10 mouse cellular contexts compared by ENCODE assay signal in genomic region chrX:73467446-73468241, GRCm38 (mm10). TPM values are rescaled to one million over a fixed set of nuclear protein-coding genes. Genes with fewer than 3 reads are reported as not detected.
A peak's percentile ranks its signal among the peaks of the same experiment; 100 is the strongest.
DNase-seq lines count a peak whose midpoint lies in the region; ATAC-seq and TF ChIP-seq lines count a peak whose summit lies in the region.
"Had no signal": no experiment of that assay in that cellular context is flagged by ENCODE, and none has a peak within 500 bp of the region (broad histone marks: within the 10 kb centered on the region; RNA-seq: fewer than 3 reads in every experiment).

No protein-coding gene starts in this region.

- peak; percentile 38; the same call in 1 of the 2 replicates for ATAC-seq in forebrain, postnatal 0 days
- no peak for ATAC-seq in forebrain, embryonic 14.5 days
- 0 out of 2 replicates have a peak, but pooled peaks have one; percentile 38 for ATAC-seq in intestine, embryonic 16.5 days

- H3K4me2 ChIP-seq in forebrain, postnatal 0 days (ENCODE audit: low read depth): no peak overlapping the region
- H3K4me2 ChIP-seq in forebrain, embryonic 14.5 days (ENCODE audit: low read length): no peak overlapping the region
- no peak overlapping the region for H3K4me2 ChIP-seq in intestine, embryonic 16.5 days (ENCODE audit: low read depth, low read length)

- no peaks in the 10 kb centered on the region for H3K36me3 ChIP-seq in forebrain, postnatal 0 days (ENCODE audit: insufficient read depth)
- H3K36me3 ChIP-seq in forebrain, embryonic 14.5 days (ENCODE audit: control insufficient read depth, insufficient read depth, low read length): no peaks in the 10 kb centered on the region
- no peaks in the 10 kb centered on the region for H3K36me3 ChIP-seq in testis, adult 2 months (ENCODE audit: control insufficient read depth, insufficient read depth, low read length)
- no peaks in the 10 kb centered on the region for H3K36me3 ChIP-seq in intestine, embryonic 16.5 days (ENCODE audit: control insufficient read depth, insufficient read depth, low read length)

- TF ChIP-seq CTCF in forebrain, postnatal 0 days (IDR thresholded peaks at IDR 0.05; ENCODE audit: low read depth): no peak
- TF ChIP-seq CTCF in testis, adult 2 months (IDR thresholded peaks at IDR 0.05; ENCODE audit: control insufficient read depth, insufficient read depth, insufficient replicate concordance, low read depth, low read length): no peak

- no peak overlapping the region for H3K4me3 ChIP-seq in forebrain, postnatal 0 days (ENCODE audit: low read depth, low read length)
- H3K4me3 ChIP-seq in forebrain, embryonic 14.5 days (ENCODE audit: low read depth, low read length): no peak overlapping the region
- H3K4me3 ChIP-seq in testis, adult 2 months (ENCODE audit: control insufficient read depth, low read depth, low read length): no peak overlapping the region
- H3K4me3 ChIP-seq in intestine, embryonic 16.5 days (ENCODE audit: low read length): no peak overlapping the region

- H3K27me3 ChIP-seq in forebrain, postnatal 0 days (ENCODE audit: insufficient read depth, low read length): no peaks in the 10 kb centered on the region
- H3K27me3 ChIP-seq in forebrain, embryonic 14.5 days (replicated peaks; ENCODE audit: control insufficient read depth, insufficient read depth, low read length): no peaks in the 10 kb centered on the region
- H3K27me3 ChIP-seq in testis, adult 2 months (ENCODE audit: control insufficient read depth, insufficient read depth, low read length): no peaks in the 10 kb centered on the region
- H3K27me3 ChIP-seq in intestine, embryonic 16.5 days (replicated peaks; ENCODE audit: control insufficient read depth, insufficient read depth, low read length): no peaks in the 10 kb centered on the region; the same call in 1 of the 2 replicates

- no peak for TF ChIP-seq POLR2A in testis, adult 2 months (IDR thresholded peaks at IDR 0.05; ENCODE audit: control insufficient read depth, low read depth, low read length)

- H3K9ac ChIP-seq in forebrain, postnatal 0 days: no peak overlapping the region
- no peak overlapping the region for H3K9ac ChIP-seq in forebrain, embryonic 14.5 days (ENCODE audit: low read length)
- no peak overlapping the region for H3K9ac ChIP-seq in intestine, embryonic 16.5 days (ENCODE audit: low read depth, low read length)

- no peak overlapping the region for H3K27ac ChIP-seq in forebrain, postnatal 0 days (ENCODE audit: low read depth, low read length)
- H3K27ac ChIP-seq in forebrain, embryonic 14.5 days (ENCODE audit: low read depth, low read length): no peak overlapping the region
- H3K27ac ChIP-seq in testis, adult 2 months (ENCODE audit: control insufficient read depth, insufficient read depth, low read depth, low read length): 0 out of 2 replicates have a peak overlapping the region, but pooled peaks have one; percentile 36
- peak overlapping the region; percentile 66 for H3K27ac ChIP-seq in intestine, embryonic 16.5 days (ENCODE audit: low read length)

- WGBS in forebrain, postnatal 0 days: 48% methylated on average over 5 of the region's 5 CpGs
- WGBS in forebrain, embryonic 14.5 days: 72% methylated on average over 5 of the region's 5 CpGs
- WGBS in intestine, embryonic 16.5 days: 54% methylated on average over 5 of the region's 5 CpGs

- H3K4me1 ChIP-seq in forebrain, postnatal 0 days (ENCODE audit: insufficient read depth): no peaks in the 10 kb centered on the region
- H3K4me1 ChIP-seq in forebrain, embryonic 14.5 days (ENCODE audit: control insufficient read depth, insufficient read depth, low read length): no peaks in the 10 kb centered on the region
- no peaks in the 10 kb centered on the region; the same call in none of the 2 replicates for H3K4me1 ChIP-seq in testis, adult 2 months (ENCODE audit: control insufficient read depth, insufficient read depth, low read length)
- H3K4me1 ChIP-seq in intestine, embryonic 16.5 days (ENCODE audit: control insufficient read depth, insufficient read depth, low read length): no peaks in the 10 kb centered on the region

- peak; percentile 20 for DNase-seq in forebrain, postnatal 0 days
- no peak for DNase-seq in forebrain, embryonic 14.5 days (ENCODE audit: low spot score)
- DNase-seq in testis, postnatal 10 days (ENCODE audit: low spot score): no peak
- no peak for DNase-seq in adrenal gland, postnatal 4 days (ENCODE audit: low spot score in 2 of 2)
- DNase-seq in left cerebral cortex, adult 11 months (ENCODE audit: low spot score): no peak
- DNase-seq in layer of hippocampus, adult 18-20 months (ENCODE audit: low spot score in 2 of 2): no peak

- H3K9me3 ChIP-seq in forebrain, postnatal 0 days (ENCODE audit: low read length): no peaks in the 10 kb centered on the region
- H3K9me3 ChIP-seq in forebrain, embryonic 14.5 days (replicated peaks; ENCODE audit: control insufficient read depth, low read length): no peaks in the 10 kb centered on the region
- no peaks in the 10 kb centered on the region for H3K9me3 ChIP-seq in intestine, embryonic 16.5 days (ENCODE audit: control insufficient read depth, low read length)

RNA-seq across cellular contexts. Expression of gene Haus7, which starts 8.8 kb away (rescaled TPM):
- 25.3 and 33.2 TPM in 2 replicates for total RNA-seq in forebrain, postnatal 0 days (2014; rRNA removed)
- polyA plus RNA-seq in forebrain, postnatal 0 days (2015; fragmentation: Nextera tagmentation; extraction: Ambion mirVana): 50.3 and 60.8 TPM in 2 replicates
- 64.2 TPM in 2 replicates for polyA plus RNA-seq in forebrain, embryonic 14.5 days (2014; fragmentation: Nextera tagmentation; extraction: Ambion mirVana)
- polyA plus RNA-seq in testis, adult 2 months (2012; rRNA removed): 26.9 and 34.0 TPM in 2 replicates
- 47.5 and 60.3 TPM in 2 replicates for polyA plus RNA-seq in intestine, embryonic 16.5 days (2015; fragmentation: Nextera tagmentation; extraction: Ambion mirVana)
- 10 to 100 TPM; 45.4 to 52.8 TPM for total RNA-seq in adrenal gland, postnatal 4 days (2021)
- total RNA-seq in layer of hippocampus, adult 18-20 months (2021): 10 to 100 TPM in 1 of 2 experiments, 1 to 10 TPM in 1; 8.9 to 11.4 TPM

RNA-seq across cellular contexts. Expression of gene Bgn, which starts 15.8 kb away (rescaled TPM):
- total RNA-seq in forebrain, postnatal 0 days (2014; rRNA removed): 24.8 and 39.7 TPM in 2 replicates
- polyA plus RNA-seq in forebrain, postnatal 0 days (2015; fragmentation: Nextera tagmentation; extraction: Ambion mirVana): 17.7 and 18.3 TPM in 2 replicates
- polyA plus RNA-seq in forebrain, embryonic 14.5 days (2014; fragmentation: Nextera tagmentation; extraction: Ambion mirVana): 15.5 and 18.0 TPM in 2 replicates
- 32.9 and 54.4 TPM in 2 replicates for polyA plus RNA-seq in testis, adult 2 months (2012; rRNA removed)
- 48.1 and 54.3 TPM in 2 replicates for polyA plus RNA-seq in intestine, embryonic 16.5 days (2015; fragmentation: Nextera tagmentation; extraction: Ambion mirVana)
- total RNA-seq in adrenal gland, postnatal 4 days (2021): 100 to 1,000 TPM; 245 to 273 TPM
- 10 to 100 TPM; 12.0 to 12.6 TPM for total RNA-seq in layer of hippocampus, adult 18-20 months (2021)
- total RNA-seq: granulocyte monocyte progenitor cell, adult 5-6 weeks had no signal

RNA-seq across cellular contexts. Expression of gene Trex2, which starts 32.5 kb away (rescaled TPM):
- not detected in 2 replicates for total RNA-seq in forebrain, postnatal 0 days (2014; rRNA removed)
- polyA plus RNA-seq in forebrain, postnatal 0 days (2015; fragmentation: Nextera tagmentation; extraction: Ambion mirVana): not detected in 2 replicates
- not detected in 2 replicates for polyA plus RNA-seq in forebrain, embryonic 14.5 days (2014; fragmentation: Nextera tagmentation; extraction: Ambion mirVana)
- not detected in 2 replicates for polyA plus RNA-seq in testis, adult 2 months (2012; rRNA removed)
- not detected in 2 replicates for polyA plus RNA-seq in intestine, embryonic 16.5 days (2015; fragmentation: Nextera tagmentation; extraction: Ambion mirVana)
- total RNA-seq in adrenal gland, postnatal 4 days (2021): not detected
- not detected for total RNA-seq in layer of hippocampus, adult 18-20 months (2021)
- total RNA-seq: granulocyte monocyte progenitor cell, adult 5-6 weeks; megakaryocyte progenitor cell, adult 5-6 weeks had no signal

RNA-seq across cellular contexts. Expression of gene Atp2b3, which starts 35.2 kb away (rescaled TPM):
- total RNA-seq in forebrain, postnatal 0 days (2014; rRNA removed): 21.4 and 26.0 TPM in 2 replicates
- 3.9 and 5.5 TPM in 2 replicates for polyA plus RNA-seq in forebrain, postnatal 0 days (2015; fragmentation: Nextera tagmentation; extraction: Ambion mirVana)
- polyA plus RNA-seq in forebrain, embryonic 14.5 days (2014; fragmentation: Nextera tagmentation; extraction: Ambion mirVana): 2.1 and 3.8 TPM in 2 replicates
- polyA plus RNA-seq in testis, adult 2 months (2012; rRNA removed): 1.7 and 3.1 TPM in 2 replicates
- 0.18 and 0.32 TPM in 2 replicates for polyA plus RNA-seq in intestine, embryonic 16.5 days (2015; fragmentation: Nextera tagmentation; extraction: Ambion mirVana)
- total RNA-seq in adrenal gland, postnatal 4 days (2021): 10 to 100 TPM; 20.3 to 22.6 TPM
- total RNA-seq in layer of hippocampus, adult 18-20 months (2021): 100 to 1,000 TPM; 146 to 149 TPM
- total RNA-seq: granulocyte monocyte progenitor cell, adult 5-6 weeks; megakaryocyte progenitor cell, adult 5-6 weeks had no signal

RNA-seq across cellular contexts. Expression of gene Zfp92, which starts 56.7 kb away (rescaled TPM):
- total RNA-seq in forebrain, postnatal 0 days (2014; rRNA removed): 2.3 and 4.0 TPM in 2 replicates
- polyA plus RNA-seq in forebrain, postnatal 0 days (2015; fragmentation: Nextera tagmentation; extraction: Ambion mirVana): 0.54 and 0.80 TPM in 2 replicates
- polyA plus RNA-seq in forebrain, embryonic 14.5 days (2014; fragmentation: Nextera tagmentation; extraction: Ambion mirVana): 0.39 and 0.48 TPM in 2 replicates
- 0.14 and 0.19 TPM in 2 replicates for polyA plus RNA-seq in testis, adult 2 months (2012; rRNA removed)
- polyA plus RNA-seq in intestine, embryonic 16.5 days (2015; fragmentation: Nextera tagmentation; extraction: Ambion mirVana): 0.45 and 0.55 TPM in 2 replicates
- under 1 TPM; 0.25 to 0.31 TPM for total RNA-seq in adrenal gland, postnatal 4 days (2021)
- 1 to 10 TPM; 1.8 to 3.0 TPM for total RNA-seq in layer of hippocampus, adult 18-20 months (2021)
- total RNA-seq: granulocyte monocyte progenitor cell, adult 5-6 weeks; megakaryocyte progenitor cell, adult 5-6 weeks had no signal

Comparison
In these comparisons a context has a peak if more than half of its experiments do, and no peak if none do; other contexts are left out.
1. H3K27ac ChIP-seq: peak in testis, adult 2 months (single experiment) and intestine, embryonic 16.5 days (single experiment); none in forebrain, postnatal 0 days (single experiment) and forebrain, embryonic 14.5 days (single experiment).